Mouse (Mus musculus) bone marrow macrophage, adult 2 months (primary cell): ENCODE results near the gene Lenep. TPM values are rescaled to one million over a fixed set of nuclear protein-coding genes. Genes with fewer than 3 reads are reported as not detected.

Experiments
- H3K27ac ChIP-seq: 2 replicates; pipeline ENCODE4 v1.5.1; 2012; ENCODE audit warnings: low read depth, low read length; ENCODE audit not compliant: insufficient read depth
- H3K4me1 ChIP-seq: 2 replicates; pipeline ENCODE4 v1.6.1; 2012; ENCODE audit warnings: low read length; ENCODE audit not compliant: control insufficient read depth, insufficient read depth
- H3K4me3 ChIP-seq: 2 replicates; pipeline ENCODE4 v1.5.1; 2012; ENCODE audit warnings: mild to moderate bottlenecking, low read length, moderate library complexity; ENCODE audit not compliant: insufficient read depth
- CTCF ChIP-seq: IDR thresholded peaks from 2 replicates; pipeline ENCODE4 v1.5.1; 2012; ENCODE audit warnings: low read depth, mild to moderate bottlenecking, low read length, moderate library complexity
- POLR2A ChIP-seq: IDR thresholded peaks from 2 replicates; pipeline ENCODE4 v1.6.1; 2012; ENCODE audit warnings: mild to moderate bottlenecking, low read depth, low read length, borderline replicate concordance
- polyA plus RNA-seq: library from polyadenylated mRNA; stranded (reverse); fragments of >200 nt; gene quantifications from 2 replicates; pipeline ENCODE4 v1.2.4, GENCODE M21; 2012; ENCODE audit not compliant: missing spikeins, insufficient read depth, insufficient read length

Lenep gene
- polyA plus RNA-seq, 1 experiment: not detected

DNA sequence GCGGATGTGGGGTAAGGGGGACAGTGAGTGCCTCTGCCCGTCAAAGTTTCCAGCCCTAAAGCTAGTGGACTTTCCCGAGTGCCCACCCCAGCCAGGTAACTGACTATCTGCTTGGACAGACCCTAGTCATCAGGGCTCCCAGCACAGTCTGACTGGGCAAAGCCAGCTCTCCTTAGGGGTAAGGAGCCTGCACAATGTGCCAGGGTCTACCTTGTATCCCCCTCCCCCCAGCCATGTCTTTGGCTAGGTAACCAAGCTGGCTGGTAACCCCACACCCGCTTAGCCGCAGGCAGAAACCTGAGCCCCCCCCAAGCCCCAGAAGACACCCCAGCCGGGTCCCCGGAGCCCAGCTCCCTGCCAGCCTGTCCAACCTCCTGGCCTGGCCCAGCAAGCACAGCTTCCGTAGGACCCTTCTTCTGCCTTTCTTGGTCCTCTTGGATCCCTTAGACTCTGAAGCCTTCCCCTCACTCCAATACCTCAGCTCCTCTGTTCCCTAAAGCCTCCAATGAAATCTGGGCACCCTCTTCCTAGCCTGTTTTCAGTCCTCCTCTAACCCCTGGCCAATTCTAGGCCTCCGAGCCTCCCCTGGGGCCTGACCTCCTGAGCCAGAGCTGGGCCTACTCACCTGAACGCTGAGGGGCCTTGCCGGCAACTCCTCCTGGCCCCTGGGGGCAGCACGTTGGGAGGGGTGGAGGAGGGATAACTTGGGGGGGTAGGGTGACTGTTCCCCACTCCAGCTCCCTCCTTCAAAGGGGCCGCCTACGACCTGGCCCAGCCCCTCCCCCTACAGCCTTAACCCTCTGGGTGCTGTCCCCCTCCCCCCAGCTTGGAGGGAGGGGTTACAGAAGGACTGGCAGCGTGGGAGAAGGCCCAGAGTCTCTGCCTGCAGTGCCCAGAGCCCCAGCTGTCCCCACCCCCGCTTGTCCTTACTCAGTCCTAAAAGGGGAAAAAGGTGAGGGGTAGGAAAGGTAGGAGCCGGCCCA, 15.9 kb downstream of the Lenep start:
- Histone ChIP-seq H3K4me1 (peaks cover 56% of the 10 kb centered on the region), H3K4me3 (no peak overlapping the region), H3K27ac (no peak overlapping the region)
- TF ChIP-seq POLR2A: no peak
- TF ChIP-seq CTCF: no peak

DNA sequence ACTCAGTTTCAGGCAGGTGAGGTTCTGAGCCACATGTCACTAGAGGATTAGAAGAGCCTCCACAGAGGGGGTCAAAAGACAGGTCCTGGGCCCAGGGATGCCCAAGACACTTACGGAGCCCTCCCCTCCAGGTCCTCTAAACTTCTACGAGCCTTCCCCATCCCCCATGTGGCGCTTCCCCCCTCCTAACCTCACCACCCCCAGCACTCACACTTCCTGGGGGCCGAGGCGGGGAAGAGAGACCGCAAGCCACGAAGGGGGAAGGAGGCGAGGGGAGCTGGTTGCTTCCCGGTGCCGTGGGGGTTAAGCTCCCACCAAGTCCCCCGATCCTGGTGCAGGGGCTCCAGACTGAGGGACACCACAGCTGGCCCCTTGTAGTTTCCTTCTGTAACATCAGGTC, 17.1 kb downstream of the Lenep start:
- H3K4me3 ChIP-seq: no peak overlapping the region
- H3K4me1 ChIP-seq: peaks cover 53% of the 10 kb centered on the region
- peak overlapping the region; percentile 17 for H3K27ac ChIP-seq
- TF ChIP-seq POLR2A (no peak), CTCF (no peak)

DNA sequence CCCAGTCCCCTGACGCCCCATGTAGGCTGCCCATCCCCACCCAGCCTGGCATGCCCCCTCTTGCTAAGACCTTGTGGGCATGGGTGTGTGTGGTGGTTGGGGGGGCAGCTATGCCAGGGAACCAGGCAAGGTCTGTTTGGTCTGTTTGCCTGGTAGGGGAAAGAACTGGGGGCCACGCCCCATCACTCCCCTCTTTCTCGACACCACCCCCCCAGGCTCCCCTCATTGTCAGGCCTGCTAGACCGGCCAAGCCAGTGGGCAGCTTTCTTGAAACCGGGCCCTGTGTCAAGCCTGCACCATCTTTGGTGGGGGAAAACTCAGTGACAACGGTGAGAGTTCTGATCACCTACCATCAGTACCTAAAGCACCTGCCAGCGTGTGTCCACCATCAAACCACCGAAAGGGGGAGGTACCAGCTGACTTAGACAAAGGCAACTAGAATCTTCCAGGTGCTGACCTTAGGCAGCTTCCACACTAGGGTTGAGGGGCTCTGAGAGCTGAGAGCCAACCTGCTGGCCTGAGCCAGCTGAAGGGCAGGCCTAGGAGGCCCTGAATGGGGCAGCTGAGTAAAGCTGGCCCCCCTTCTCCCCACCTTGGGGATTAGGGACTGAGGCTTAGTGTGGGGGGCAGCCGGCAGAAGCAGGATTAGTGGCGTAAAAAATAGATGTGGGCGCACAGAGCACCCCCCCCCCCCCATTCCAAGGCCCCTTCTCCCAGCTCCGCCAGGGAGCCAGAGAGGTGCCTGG, 18.1 kb downstream of the Lenep start:
- Histone ChIP-seq H3K4me3 (no peak overlapping the region), H3K27ac (no peak overlapping the region), H3K4me1 (peaks cover 44% of the 10 kb centered on the region)
- TF ChIP-seq POLR2A: no peak
- TF ChIP-seq CTCF: no peak

DNA sequence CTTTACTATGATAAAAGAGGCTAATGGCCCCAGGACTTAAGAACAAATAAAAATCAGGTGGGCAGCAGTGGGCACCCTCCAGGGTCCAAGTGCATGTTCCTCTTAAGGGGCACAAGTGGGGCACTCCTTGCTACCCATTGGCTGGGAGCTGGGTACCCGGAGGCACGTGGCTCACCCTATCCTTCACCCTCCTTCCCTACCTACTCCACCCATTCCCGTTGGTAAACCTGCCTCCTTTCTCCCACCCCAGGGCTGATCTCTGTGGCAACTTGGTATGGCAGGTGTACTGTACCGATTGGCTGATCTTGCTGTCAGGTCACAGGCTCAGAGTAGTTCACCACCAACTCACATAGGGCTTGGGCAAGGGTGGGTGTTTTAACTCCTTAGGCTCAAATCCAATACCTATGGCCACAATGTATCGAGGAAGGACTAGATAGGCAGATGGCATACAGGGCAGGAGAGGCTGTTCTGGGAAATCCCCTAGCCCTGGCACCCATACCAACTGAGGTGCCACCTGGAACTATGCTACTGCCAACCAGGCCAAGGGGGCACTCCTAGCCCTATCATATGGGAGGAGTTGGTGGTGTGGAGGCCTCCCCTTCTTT, 18.8 kb downstream of the Lenep start:
- TF ChIP-seq CTCF (no peak), POLR2A (no peak)
- Histone ChIP-seq H3K4me3 (no peak overlapping the region), H3K4me1 (peaks cover 46% of the 10 kb centered on the region), H3K27ac (no peak overlapping the region)

DNA sequence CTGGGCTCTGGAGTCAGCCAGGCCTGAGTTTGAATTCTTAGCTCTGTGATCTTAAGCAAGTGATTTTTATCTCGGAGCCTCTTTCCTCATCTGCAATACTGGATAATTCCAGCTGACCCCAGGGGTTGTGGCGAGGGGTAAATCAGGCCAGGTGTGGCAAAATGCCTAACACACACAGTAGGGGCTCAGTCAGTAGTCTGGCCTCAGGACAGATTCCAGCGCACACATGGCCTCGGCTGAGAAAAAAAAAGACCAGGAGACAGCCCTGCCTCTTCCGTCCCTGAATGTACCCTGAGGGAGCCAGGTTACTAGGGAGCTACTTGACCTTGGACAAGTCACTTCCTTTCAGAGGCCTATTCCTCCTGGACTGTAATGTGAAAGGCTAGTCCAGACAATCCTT, 19.6 kb downstream of the Lenep start:
- Histone ChIP-seq H3K4me1 (peaks cover 41% of the 10 kb centered on the region), H3K4me3 (no peak overlapping the region), H3K27ac (no peak overlapping the region)
- TF ChIP-seq POLR2A (no peak), CTCF (no peak)

DNA sequence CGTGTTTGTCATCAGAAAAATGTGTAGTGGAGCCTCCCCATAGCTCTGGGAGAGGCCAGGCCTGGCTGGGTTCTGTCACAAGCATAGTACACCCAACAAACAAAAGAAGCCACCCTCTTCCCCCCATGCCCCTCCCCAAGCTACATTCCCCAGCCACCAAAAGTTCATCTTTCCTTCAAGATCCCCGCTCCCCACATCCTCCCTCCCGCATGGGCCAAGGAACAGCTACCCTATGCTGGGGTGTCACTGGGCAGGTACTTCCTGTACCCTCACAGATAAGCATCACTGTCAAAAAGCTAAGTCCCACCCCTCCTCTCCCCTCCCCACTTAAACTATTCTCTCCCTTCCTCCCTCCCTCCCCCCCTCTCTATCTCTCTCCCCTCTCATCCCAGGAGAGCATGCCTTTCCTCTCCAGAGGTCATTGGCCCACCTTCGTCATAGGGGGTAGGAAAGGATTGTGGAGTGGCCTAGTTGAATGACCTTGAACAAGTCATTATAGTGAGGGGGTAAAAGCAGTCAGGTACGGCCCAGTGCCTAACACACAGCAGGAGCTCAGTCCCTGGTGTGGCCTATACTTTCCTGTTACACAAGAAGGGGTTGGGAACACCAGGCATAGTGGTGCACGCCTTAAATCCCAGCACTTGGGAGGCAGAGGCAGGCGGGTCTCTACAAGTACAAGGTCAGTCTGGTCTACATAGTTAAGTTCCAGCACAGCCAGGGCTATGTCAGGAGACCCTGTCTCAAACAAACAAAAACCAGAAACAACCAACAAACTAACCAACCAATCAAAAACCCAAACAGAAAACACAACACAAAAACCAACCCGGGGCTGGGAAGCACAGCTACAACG, 20.3 kb downstream of the Lenep start:
- Histone ChIP-seq H3K4me3 (no peak overlapping the region), H3K4me1 (peaks cover 34% of the 10 kb centered on the region), H3K27ac (no peak overlapping the region)
- no peak for TF ChIP-seq CTCF
- no peak for TF ChIP-seq POLR2A

DNA sequence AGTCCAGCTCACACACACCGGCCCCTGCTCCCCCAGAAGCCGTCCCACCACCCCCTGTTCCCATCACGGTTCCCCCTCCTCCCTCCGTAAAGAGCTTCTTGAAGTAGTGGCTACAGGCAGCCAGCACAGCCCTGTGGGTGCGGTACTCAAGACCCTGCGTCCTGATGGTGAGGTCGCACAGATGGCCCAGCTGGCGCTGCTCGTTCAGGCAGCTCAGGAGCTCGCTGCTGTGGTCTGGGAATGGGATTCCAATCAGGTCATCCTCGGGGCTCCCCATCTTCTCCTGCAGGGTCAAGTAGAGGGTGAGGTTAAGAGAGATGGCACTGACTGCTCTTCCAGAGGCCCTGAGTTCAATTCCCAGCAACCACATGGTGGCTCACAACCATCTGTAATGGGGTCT, 21.4 kb downstream of the Lenep start:
- TF ChIP-seq POLR2A: no peak
- TF ChIP-seq CTCF: no peak
- H3K27ac ChIP-seq: no peak overlapping the region
- no peak overlapping the region for H3K4me3 ChIP-seq
- peaks cover 27% of the 10 kb centered on the region for H3K4me1 ChIP-seq

DNA sequence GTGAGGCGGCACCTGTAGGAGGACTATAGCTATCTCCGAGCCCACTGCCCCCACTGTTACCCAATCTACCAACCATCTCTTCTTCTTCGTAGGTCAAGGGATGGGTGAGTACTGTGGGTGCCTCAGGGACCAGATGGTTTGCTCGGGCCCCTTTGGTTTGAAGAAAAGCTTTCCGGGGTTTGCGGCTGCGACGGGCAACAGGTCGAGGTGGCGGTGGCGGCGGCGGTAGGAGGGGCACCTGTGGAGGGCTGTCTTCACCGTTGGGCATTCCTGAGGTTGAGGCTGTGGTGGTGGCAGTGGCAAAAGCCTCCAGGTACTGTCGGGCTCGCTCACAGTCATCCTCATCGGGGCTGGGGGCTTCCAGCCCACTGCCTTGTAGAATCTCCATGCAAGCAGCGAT, 21.9 kb downstream of the Lenep start:
- no peak overlapping the region for H3K27ac ChIP-seq
- peaks cover 22% of the 10 kb centered on the region for H3K4me1 ChIP-seq
- H3K4me3 ChIP-seq: no peak overlapping the region
- TF ChIP-seq CTCF (no peak), POLR2A (no peak)

DNA sequence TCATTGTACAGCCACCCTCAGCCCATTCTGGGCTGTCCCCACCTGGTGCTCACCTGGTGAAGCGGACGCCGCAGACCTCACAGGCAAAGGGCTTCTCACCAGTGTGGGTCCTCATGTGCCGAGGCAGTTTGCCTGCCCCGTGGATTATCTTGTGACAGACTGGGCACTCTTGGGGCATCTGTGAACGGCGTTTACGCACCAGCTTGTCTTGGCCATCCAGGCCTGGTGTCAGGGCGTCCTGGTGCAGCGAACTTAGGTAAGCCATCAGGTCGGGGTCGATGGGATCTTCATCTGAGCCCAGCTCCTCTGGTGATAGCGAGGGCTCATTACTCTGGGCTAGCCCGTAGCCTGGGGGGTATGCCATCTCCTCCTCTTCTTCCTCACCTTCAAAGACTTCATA, 22.3 kb downstream of the Lenep start:
- peaks cover 19% of the 10 kb centered on the region for H3K4me1 ChIP-seq
- H3K27ac ChIP-seq: no peak overlapping the region

More for the DNA sequence above, 22.3 kb downstream of the Lenep start:
- TF ChIP-seq CTCF: no peak
- no peak for TF ChIP-seq POLR2A
- H3K4me3 ChIP-seq: no peak overlapping the region
